Comparison of ENCODE assay signal across 17 mouse cellular contexts in genomic region chr5:36590499-36590920, GRCm38 (mm10). TPM values are rescaled to one million over a fixed set of nuclear protein-coding genes. Genes with fewer than 3 reads are reported as not detected.
A peak's percentile ranks its signal among the peaks of the same experiment; 100 is the strongest.
DNase-seq lines count a peak whose midpoint lies in the region; ATAC-seq and TF ChIP-seq lines count a peak whose summit lies in the region.
"Had no signal": no experiment of that assay in that cellular context is flagged by ENCODE, and none has a peak within 500 bp of the region (broad histone marks: within the 10 kb centered on the region; RNA-seq: fewer than 3 reads in every experiment).

No protein-coding gene starts in this region.

- no peak for DNase-seq in embryonic facial prominence, embryonic 10.5 days (ENCODE audit: low spot score)
- peak in 1 of 2 experiments; percentile 40 for DNase-seq in left cerebral cortex, adult 2 months (ENCODE audit: extremely low spot score in 1 of 2, low spot score in 2 of 2)
- no peak for DNase-seq in left cerebral cortex, postnatal 10 days (ENCODE audit: extremely low spot score in 1 of 2, low spot score in 2 of 2)
- DNase-seq in thymus, postnatal 0 days (ENCODE audit: low spot score) = peak; percentile 30
- no peak for DNase-seq in thymus, adult 18-20 months
- DNase-seq in telencephalon, adult 2 months (ENCODE audit: low read depth, low spot score) = peak; percentile 74
- DNase-seq in adrenal gland, adult 8-10 months = no peak
- DNase-seq: cerebellum, postnatal 14 days; heart, postnatal 10 days; kidney, adult 8-10 months had no signal

- TF ChIP-seq CTCF in left cerebral cortex, adult 2 months (IDR thresholded peaks at IDR 0.05) = peak; percentile 43

- no peaks in the 10 kb centered on the region for H3K9me3 ChIP-seq in embryonic facial prominence, embryonic 15.5 days (replicated peaks)
- no peaks in the 10 kb centered on the region for H3K9me3 ChIP-seq in embryonic facial prominence, embryonic 10.5 days
- H3K9me3 ChIP-seq: embryonic facial prominence, embryonic 12.5 days; forebrain, embryonic 10.5 days; liver, embryonic 15.5 days; midbrain, embryonic 13.5 days had no signal

- H3K27ac ChIP-seq in embryonic facial prominence, embryonic 15.5 days (replicated peaks) = no peak overlapping the region
- H3K27ac ChIP-seq in embryonic facial prominence, embryonic 10.5 days (replicated peaks) = no peak overlapping the region
- peak overlapping the region; percentile 84 for H3K27ac ChIP-seq in left cerebral cortex, adult 2 months
- H3K27ac ChIP-seq: embryonic facial prominence, embryonic 12.5 days; forebrain, embryonic 10.5 days; liver, embryonic 15.5 days; midbrain, embryonic 13.5 days had no signal

- no peaks in the 10 kb centered on the region for H3K36me3 ChIP-seq in embryonic facial prominence, embryonic 15.5 days
- no peaks in the 10 kb centered on the region for H3K36me3 ChIP-seq in embryonic facial prominence, embryonic 10.5 days (replicated peaks)
- H3K36me3 ChIP-seq: embryonic facial prominence, embryonic 12.5 days; forebrain, embryonic 10.5 days; liver, embryonic 15.5 days; midbrain, embryonic 13.5 days had no signal

- intact Hi-C loops in left cerebral cortex, adult 2 months (cut with DNase I) = no loop called here
- intact Hi-C loops in left cerebral cortex, postnatal 10 days (cut with DNase I) = no loop called here

- no peaks in the 10 kb centered on the region for H3K4me1 ChIP-seq in embryonic facial prominence, embryonic 15.5 days
- H3K4me1 ChIP-seq in embryonic facial prominence, embryonic 10.5 days = 0 out of 2 replicates have a peak, but pooled peaks cover 4% of the 10 kb centered on the region
- H3K4me1 ChIP-seq: embryonic facial prominence, embryonic 12.5 days had no signal

- ATAC-seq in embryonic facial prominence, embryonic 15.5 days (ENCODE audit: insufficient number of reproducible peaks, low FRiP score, low TSS enrichment, low read depth) = peak; percentile 51; the same call in 1 of the 2 replicates
- ATAC-seq: activated CD4-positive, CD25-positive, alpha-beta regulatory T cell, adult 4 months; hindbrain, embryonic 16.5 days; midbrain, embryonic 13.5 days had no signal

- no peaks in the 10 kb centered on the region; the same call in 1 of the 2 replicates for H3K27me3 ChIP-seq in embryonic facial prominence, embryonic 15.5 days
- no peaks in the 10 kb centered on the region for H3K27me3 ChIP-seq in embryonic facial prominence, embryonic 10.5 days (replicated peaks; ENCODE audit: low read depth, poor library complexity, severe bottlenecking)
- H3K27me3 ChIP-seq: embryonic facial prominence, embryonic 12.5 days had no signal

- H3K4me3 ChIP-seq in embryonic facial prominence, embryonic 15.5 days (replicated peaks) = no peak overlapping the region
- H3K4me3 ChIP-seq in embryonic facial prominence, embryonic 10.5 days = no peak overlapping the region
- H3K4me3 ChIP-seq in left cerebral cortex, adult 2 months = no peak overlapping the region
- H3K4me3 ChIP-seq: embryonic facial prominence, embryonic 12.5 days; forebrain, embryonic 10.5 days; liver, embryonic 15.5 days; midbrain, embryonic 13.5 days had no signal

- no peak overlapping the region for H3K9ac ChIP-seq in embryonic facial prominence, embryonic 15.5 days
- H3K9ac ChIP-seq: embryonic facial prominence, embryonic 12.5 days; liver, embryonic 15.5 days; midbrain, embryonic 13.5 days had no signal

- 58% methylated on average over 5 of the region's 5 CpGs for WGBS in embryonic facial prominence, embryonic 15.5 days
- 68% methylated on average over 5 of the region's 5 CpGs for WGBS in embryonic facial prominence, embryonic 10.5 days

- no peak overlapping the region for H3K4me2 ChIP-seq in embryonic facial prominence, embryonic 15.5 days (replicated peaks)
- H3K4me2 ChIP-seq: embryonic facial prominence, embryonic 12.5 days; liver, embryonic 15.5 days; midbrain, embryonic 13.5 days had no signal

RNA-seq across cellular contexts. Expression of gene Tbc1d14, which starts 2.6 kb away (rescaled TPM):
- polyA plus RNA-seq in embryonic facial prominence, embryonic 15.5 days (2015; fragmentation: Nextera tagmentation; extraction: Ambion mirVana) = 40.3 and 41.3 TPM in 2 replicates
- polyA plus RNA-seq in embryonic facial prominence, embryonic 10.5 days (2016; fragmentation: Nextera tagmentation; extraction: Ambion mirVana) = 39.9 and 40.4 TPM in 2 replicates
- 10 to 100 TPM; 82.0 to 82.4 TPM for total RNA-seq in left cerebral cortex, adult 2 months (2021)
- 10 to 100 TPM; 89.7 to 95.6 TPM for total RNA-seq in left cerebral cortex, postnatal 10 days (2021)
- polyA plus RNA-seq in thymus, postnatal 0 days (2015; fragmentation: Nextera tagmentation; extraction: Ambion mirVana) = 22.4 and 22.6 TPM in 2 replicates
- total RNA-seq in adrenal gland, adult 8-10 months (2022) = 10 to 100 TPM; 46.1 to 55.5 (median 53.4) TPM

Comparison
In these comparisons a context has a peak if more than half of its experiments do, and no peak if none do; other contexts are left out.
1. DNase-seq: peak in thymus, postnatal 0 days (single experiment) and telencephalon, adult 2 months (single experiment); none in embryonic facial prominence, embryonic 10.5 days (single experiment), left cerebral cortex, postnatal 10 days (0 of 2), thymus, adult 18-20 months (0 of 2) and adrenal gland, adult 8-10 months (single experiment).